Mouse (Mus musculus) small intestine, adult 2 months (tissue): ENCODE measurements around the gene Ubox5.

Experiments
- CTCF ChIP-seq: fragments of 200-500 bp; IDR thresholded peaks from 2 replicates; pipeline ENCODE4 v1.5.1; 2012; ENCODE audit warnings: low read depth, mild to moderate bottlenecking, control low read depth, inconsistent platforms, low read length, moderate library complexity, mixed read lengths; ENCODE audit not compliant: insufficient replicate concordance, insufficient read length; ENCODE audit errors: extremely low read depth
- POLR2A ChIP-seq: fragments of 200-500 bp; IDR thresholded peaks from 2 replicates; pipeline ENCODE4 v1.6.1; 2012; ENCODE audit warnings: low read depth, mild to moderate bottlenecking, control low read depth, inconsistent platforms, low read length, moderate library complexity

GRCm38 (mm10) chr2:130586016-130586415 is 43.8 kb downstream of the Ubox5 start:
- TF ChIP-seq POLR2A (no peak), CTCF (no peak)
